Mouse (Mus musculus) limb, embryonic 11.5 days (tissue): ENCODE results near the gene Gm49340. TPM values are rescaled to one million over a fixed set of nuclear protein-coding genes. Genes with fewer than 3 reads are reported as not detected.

Source experiments
- ATAC-seq: fragments of 200-750 bp; cut with Nextera tagmentation; 2 replicates; pipeline ENCODE4 v1.8.0; 2017; ENCODE audit warnings: low read depth; ENCODE audit not compliant: insufficient number of reproducible peaks, low FRiP score, low TSS enrichment
- DNase-seq: peaks from one replicate; pipeline ENCODE4 v3.0.0-alpha.2; 2015; ENCODE audit warnings: low spot score
- H3K27ac ChIP-seq: fragments of 300-500 bp; sonication (generic); replicated peaks from 2 replicates; pipeline ENCODE4 v1.5.1; 2014; ENCODE audit warnings: low read depth, mild to moderate bottlenecking, low read length
- H3K27me3 ChIP-seq: fragments of 300-500 bp; sonication (generic); 2 replicates; pipeline ENCODE4 v1.6.1; 2014; ENCODE audit warnings: mild to moderate bottlenecking, low read length, mixed read lengths; ENCODE audit not compliant: control insufficient read depth, insufficient read depth
- H3K36me3 ChIP-seq: fragments of 300-500 bp; sonication (generic); 2 replicates; pipeline ENCODE4 v1.6.1; 2014; ENCODE audit warnings: mild to moderate bottlenecking, low read length, moderate library complexity, mixed read lengths; ENCODE audit not compliant: control insufficient read depth, insufficient read depth
- H3K4me1 ChIP-seq: fragments of 300-500 bp; sonication (generic); 2 replicates; pipeline ENCODE4 v1.6.1; 2014; ENCODE audit warnings: low read length, mixed read lengths; ENCODE audit not compliant: control insufficient read depth, insufficient read depth
- H3K4me2 ChIP-seq: fragments of 300-500 bp; sonication (generic); 2 replicates; pipeline ENCODE4 v1.6.1; 2014; ENCODE audit warnings: low read depth, mild to moderate bottlenecking, moderate library complexity; ENCODE audit not compliant: severe bottlenecking
- H3K4me3 ChIP-seq: fragments of 300-500 bp; sonication (generic); 2 replicates; pipeline ENCODE4 v1.5.1; 2014; ENCODE audit warnings: low read depth, low read length
- H3K9ac ChIP-seq: fragments of 300-500 bp; sonication (generic); 2 replicates; pipeline ENCODE4 v1.6.1; 2014; ENCODE audit warnings: mild to moderate bottlenecking, low read length
- H3K9me3 ChIP-seq: fragments of 300-500 bp; sonication (generic); 2 replicates; pipeline ENCODE4 v1.6.1; 2016; ENCODE audit warnings: low read length; ENCODE audit not compliant: control insufficient read depth
- WGBS: fragments of 180-500 bp; shearing (Covaris S2); extraction: QIAGEN DNeasy Blood & Tissue Kit; methylation state at CpG from one replicate; pipeline ENCODE4 v1.1.7; 2014; 5-methylcytosine and 5-hydroxymethylcytosine counted together
- polyA plus RNA-seq: library from polyadenylated mRNA; unstranded; fragments of >200 nt; fragmentation: Nextera tagmentation; extraction: Ambion mirVana; gene quantifications from 2 replicates; pipeline ENCODE4 v1.2.1, GENCODE M21; 2014

The Gm49340 gene
- polyA plus RNA-seq, 1 experiment from 2014 or later, result not detected

DNA sequence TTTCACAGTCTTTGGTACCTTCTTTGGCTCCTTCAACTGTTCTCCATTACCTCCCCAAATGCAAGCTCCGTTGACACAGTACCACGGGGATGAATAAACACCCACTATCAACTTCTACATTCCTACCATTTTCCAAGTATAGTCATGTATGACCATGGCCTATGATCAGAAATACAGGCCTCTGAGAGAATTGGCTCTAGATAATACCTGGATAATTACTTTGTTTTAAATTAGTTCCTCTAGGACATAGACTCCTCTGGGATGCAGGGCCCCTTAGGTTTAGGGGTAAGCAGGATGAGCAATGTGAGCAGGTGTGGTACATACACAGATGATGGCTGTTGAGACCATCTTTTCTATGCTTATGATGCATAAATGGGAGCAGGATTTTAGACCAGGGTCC, 41.4 kb downstream of the Gm49340 start, which contains the start of gene Olfr376:
Gene Olfr376 (plus strand): TSS at position 301 of the 400 bp plus-strand sequence.
- DNase-seq, result no peak
- Histone ChIP-seq H3K36me3 (no peaks in the 10 kb centered on the region), H3K9ac (no peak within 1 kb of the TSS), H3K4me3 (no peak within 1 kb of the TSS), H3K4me1 (no peaks in the 10 kb centered on the region), H3K4me2 (no peak within 1 kb of the TSS), H3K27me3 (no peaks in the 10 kb centered on the region), H3K9me3 (no peaks in the 10 kb centered on the region), H3K27ac (no peak within 1 kb of the TSS)
- ATAC-seq, result no peak
- 83% methylated on average over 2 of the region's 2 CpGs for WGBS

DNA sequence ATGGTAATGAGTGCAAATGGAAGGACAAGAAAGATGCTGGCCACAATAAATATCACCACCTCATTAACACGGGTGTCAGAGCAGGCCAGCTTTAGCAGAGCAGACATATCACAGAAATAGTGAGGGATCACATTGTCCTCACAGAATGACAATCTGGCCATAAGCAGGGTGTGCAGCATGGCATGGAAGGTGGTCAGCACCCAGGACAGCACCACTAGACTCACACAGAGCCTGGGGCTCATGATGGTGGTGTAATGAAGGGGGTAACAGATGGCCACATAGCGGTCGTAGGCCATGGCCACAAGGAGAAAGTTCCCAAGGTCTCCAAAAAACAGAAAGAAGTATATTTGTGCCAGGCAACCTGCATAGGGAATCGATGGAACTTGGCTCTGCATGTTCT, 65.8 kb downstream of the Gm49340 start:
- DNase-seq, result no peak
- H3K4me3 ChIP-seq, result no peak overlapping the region
- H3K9ac ChIP-seq, result no peak overlapping the region
- no peaks in the 10 kb centered on the region for H3K9me3 ChIP-seq
- no peaks in the 10 kb centered on the region for H3K27me3 ChIP-seq
- 66% methylated on average over 4 of the region's 4 CpGs for WGBS
- no peak for ATAC-seq
- no peak overlapping the region for H3K4me2 ChIP-seq
- no peaks in the 10 kb centered on the region for H3K4me1 ChIP-seq
- H3K36me3 ChIP-seq, result no peaks in the 10 kb centered on the region
- H3K27ac ChIP-seq, result no peak overlapping the region

DNA sequence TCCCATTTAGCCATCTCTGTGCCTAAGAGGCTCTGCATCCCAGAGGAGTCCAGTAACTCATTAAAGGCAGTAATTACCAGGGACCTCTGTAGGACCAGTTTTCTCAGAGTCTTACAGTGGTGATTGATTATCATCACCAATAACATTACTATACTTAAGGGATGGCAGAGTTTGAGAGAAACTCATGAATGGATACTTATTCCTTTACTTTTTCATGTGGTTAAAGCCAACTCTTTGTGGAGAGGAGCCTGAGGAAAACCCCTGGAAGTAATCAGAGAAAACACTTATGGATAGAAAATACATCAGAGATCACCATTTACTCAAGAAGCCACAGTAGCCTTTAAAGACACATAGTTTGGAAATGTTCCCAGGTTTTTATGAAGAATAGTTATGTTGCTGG, 70.0 kb downstream of the Gm49340 start, which contains the start of gene Olfr1:
Gene Olfr1 (minus strand): TSS at position 101 of the 400 bp plus-strand sequence.
- ATAC-seq, result no peak

More for the DNA sequence above, 70.0 kb downstream of the Gm49340 start, which contains the start of gene Olfr1:
- H3K4me2 ChIP-seq, result no peak within 1 kb of the TSS
- H3K9ac ChIP-seq, result no peak within 1 kb of the TSS
- H3K27ac ChIP-seq, result no peak within 1 kb of the TSS
- H3K4me3 ChIP-seq, result no peak within 1 kb of the TSS
- no peaks in the 10 kb centered on the region for H3K9me3 ChIP-seq
- no peaks in the 10 kb centered on the region for H3K27me3 ChIP-seq
- H3K36me3 ChIP-seq, result no peaks in the 10 kb centered on the region
- no peaks in the 10 kb centered on the region for H3K4me1 ChIP-seq
- no peak for DNase-seq

Other genes starting within 250 kb of the Gm49340 start
- gene Itgae, start 239.2 kb upstream of the Gm49340 start, polyA plus RNA-seq, result 0.51 and 0.54 TPM in 2 replicates
- gene Haspin, start 191.4 kb upstream of the Gm49340 start, polyA plus RNA-seq, result 19.5 and 19.9 TPM in 2 replicates
- gene P2rx5, start 169.3 kb upstream of the Gm49340 start, polyA plus RNA-seq, result 0.08 TPM in 1 of 2 replicates, not detected in the other
- gene Emc6, start 152.7 kb upstream of the Gm49340 start, polyA plus RNA-seq, result 95.2 and 111 TPM in 2 replicates
- 220 and 222 TPM in 2 replicates for gene Tax1bp3, start 152.7 kb upstream of the Gm49340 start, polyA plus RNA-seq
- 23.6 and 25.5 TPM in 2 replicates for gene Ctns, start 130.7 kb upstream of the Gm49340 start, polyA plus RNA-seq
- 0.74 and 1.0 TPM in 2 replicates for gene Shpk, start 130.3 kb upstream of the Gm49340 start, polyA plus RNA-seq
- gene Trpv1, start 95.4 kb upstream of the Gm49340 start, polyA plus RNA-seq, result 0.09 TPM in 2 replicates
- 0.08 TPM in 1 of 2 replicates, not detected in the other for gene Trpv3, start 62.4 kb upstream of the Gm49340 start, polyA plus RNA-seq
- gene Aspa, start 145 bp upstream of the Gm49340 start, polyA plus RNA-seq, result not detected in 2 replicates
- not detected in 2 replicates for gene Spata22, start within 50 bp of the Gm49340 start, polyA plus RNA-seq
- gene Olfr20, start 21.0 kb downstream of the Gm49340 start, polyA plus RNA-seq, result not detected in 2 replicates
- not detected in 2 replicates for gene Olfr376, start 41.5 kb downstream of the Gm49340 start, polyA plus RNA-seq
- not detected in 2 replicates for gene Olfr1, start 69.9 kb downstream of the Gm49340 start, polyA plus RNA-seq
- gene Olfr378, start 98.7 kb downstream of the Gm49340 start, polyA plus RNA-seq, result not detected in 2 replicates
- gene Olfr380, start 127.8 kb downstream of the Gm49340 start, polyA plus RNA-seq, result not detected in 2 replicates
- gene Olfr381, start 161.9 kb downstream of the Gm49340 start, polyA plus RNA-seq, result not detected in 2 replicates
- not detected in 2 replicates for gene Olfr382, start 187.5 kb downstream of the Gm49340 start, polyA plus RNA-seq